Mouse (Mus musculus) leukemia stem cell, adult 10-12 weeks (primary cell): Measurements from ENCODE around the gene Lcn3. TPM values are rescaled to one million over a fixed set of nuclear protein-coding genes. Genes with fewer than 3 reads are reported as not detected.

Source experiments
- polyA plus RNA-seq: library from polyadenylated mRNA; stranded (reverse); fragments of >175 nt; gene quantifications from 2 replicates; pipeline ENCODE4 v1.2.3, GENCODE M21; 2012; ENCODE audit warnings: low replicate concordance

The Lcn3 gene
- polyA plus RNA-seq: not detected in 2 replicates

DNA sequence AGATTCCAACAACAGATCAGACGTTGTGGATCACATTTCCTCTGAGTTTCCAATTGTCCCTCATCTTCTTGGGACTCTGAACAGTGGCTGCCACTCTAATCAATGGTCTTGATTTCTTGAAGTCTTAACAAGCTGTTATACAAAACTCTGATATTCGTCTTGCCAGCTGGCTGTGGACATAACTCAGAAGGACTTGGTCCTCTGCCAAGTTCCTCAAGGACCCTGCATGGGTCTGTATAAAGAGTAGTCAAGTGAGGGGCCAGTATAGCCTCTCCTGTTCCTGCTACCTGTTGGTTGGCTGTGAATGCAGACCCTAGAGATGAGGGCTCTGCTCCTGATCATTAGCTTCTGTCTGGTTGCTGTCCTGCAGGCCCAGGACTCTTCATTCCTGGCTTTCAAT is at the start of gene Lcn3:
Gene Lcn3 (plus strand): TSS at position 301 of the 400 bp plus-strand sequence.

DNA sequence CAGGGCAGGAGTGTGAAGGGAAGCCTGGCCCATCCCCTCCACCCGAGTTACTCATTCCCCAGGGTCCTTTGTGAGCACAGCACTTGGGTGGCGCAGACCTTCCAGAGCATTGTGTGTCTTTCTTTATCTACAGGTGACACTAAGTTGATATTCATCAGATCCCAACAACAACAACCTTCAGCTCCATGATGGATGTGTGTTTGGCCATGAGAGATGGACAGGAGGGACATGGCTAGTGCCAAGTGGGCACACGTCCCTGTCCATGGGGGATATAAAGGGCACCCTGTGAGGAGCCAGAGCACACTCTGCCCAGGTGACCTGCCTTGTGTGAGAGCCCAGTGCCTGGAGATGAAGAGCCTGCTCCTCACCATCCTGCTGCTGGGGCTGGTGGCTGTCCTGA is 28.7 kb upstream of the Lcn3 start, which contains the start of gene Obp2b:
Gene Obp2b (plus strand): TSS at position 301 of the 400 bp plus-strand sequence.

GRCm38 (mm10) chr2:25776717-25777116 is 11.3 kb downstream of the Lcn3 start, which contains the start of gene Lcn11:
TSS of gene Lcn11 (plus strand) at chr2:25777017.

DNA sequence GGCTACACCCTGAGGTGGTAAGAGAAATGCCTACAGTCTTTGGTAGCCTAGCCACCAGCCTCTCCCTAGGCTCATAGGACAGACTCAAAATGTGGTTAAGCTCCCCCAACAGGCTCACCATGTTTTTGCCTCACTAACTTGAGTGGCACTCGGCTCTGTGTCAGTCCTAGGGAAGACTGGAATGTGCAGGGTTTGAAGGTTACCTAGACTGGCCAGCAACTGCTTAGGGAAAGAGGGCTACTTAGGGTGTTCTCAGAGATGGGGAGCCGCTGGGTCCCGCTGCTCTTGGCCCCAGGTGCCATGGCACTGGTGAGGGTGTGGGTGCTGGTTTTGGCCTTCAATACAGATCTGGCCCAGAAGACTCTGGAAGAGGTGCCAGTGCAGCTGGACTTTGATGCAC is 16.6 kb downstream of the Lcn3 start, which contains the start of gene Gm13539:
Gene Gm13539 (plus strand): TSS at position 301 of the 400 bp plus-strand sequence.

GRCm38 (mm10) chr2:25815748-25816147 is 50.4 kb downstream of the Lcn3 start, which contains the start of gene Glt6d1:
TSS of gene Glt6d1 (minus strand) at chr2:25815848.

Other genes starting within 250 kb of the Lcn3 start
- 3.7 and 9.7 TPM in 2 replicates for gene Traf2, start 218.6 kb upstream of the Lcn3 start, polyA plus RNA-seq
- gene Edf1, start 207.7 kb upstream of the Lcn3 start, polyA plus RNA-seq: 336 and 839 TPM in 2 replicates
- 0.48 and 1.4 TPM in 2 replicates for gene Mamdc4, start 190.7 kb upstream of the Lcn3 start, polyA plus RNA-seq
- gene Phpt1, start 190.3 kb upstream of the Lcn3 start, polyA plus RNA-seq: 1.0 and 2.6 TPM in 2 replicates
- 3.0 and 3.9 TPM in 2 replicates for gene Ajm1, start 183.8 kb upstream of the Lcn3 start, polyA plus RNA-seq
- gene Rabl6, start 157.0 kb upstream of the Lcn3 start, polyA plus RNA-seq: 67.9 and 125 TPM in 2 replicates
- gene Ccdc183, start 147.9 kb upstream of the Lcn3 start, polyA plus RNA-seq: not detected in 2 replicates
- 1.6 and 4.4 TPM in 2 replicates for gene Tmem141, start 143.6 kb upstream of the Lcn3 start, polyA plus RNA-seq
- 41.7 and 86.1 TPM in 2 replicates for gene Fcna, start 137.5 kb upstream of the Lcn3 start, polyA plus RNA-seq
- not detected in 2 replicates for gene Lcn8, start 112.4 kb upstream of the Lcn3 start, polyA plus RNA-seq
- gene Lcn5, start 107.6 kb upstream of the Lcn3 start, polyA plus RNA-seq: not detected in 2 replicates
- not detected in 2 replicates for gene Lcn6, start 88.8 kb upstream of the Lcn3 start, polyA plus RNA-seq
- gene Lcn10, start 82.8 kb upstream of the Lcn3 start, polyA plus RNA-seq: not detected in 2 replicates
- not detected in 2 replicates for gene Obp2a, start 65.5 kb upstream of the Lcn3 start, polyA plus RNA-seq
- 22.3 and 63.5 TPM in 2 replicates for gene Bmyc, start 58.8 kb upstream of the Lcn3 start, polyA plus RNA-seq
- gene Obp2b, start 28.6 kb upstream of the Lcn3 start, polyA plus RNA-seq: not detected in 2 replicates
- gene Lcn11, start 11.4 kb downstream of the Lcn3 start, polyA plus RNA-seq: not detected in 2 replicates
- gene Gm13539, start 16.7 kb downstream of the Lcn3 start, polyA plus RNA-seq: not detected in 2 replicates
- not detected in 2 replicates for gene Glt6d1, start 50.3 kb downstream of the Lcn3 start, polyA plus RNA-seq
- gene Lcn9, start 57.6 kb downstream of the Lcn3 start, polyA plus RNA-seq: not detected in 2 replicates
- gene Sohlh1, start 81.7 kb downstream of the Lcn3 start, polyA plus RNA-seq: not detected in 2 replicates
- gene Kcnt1, start 98.2 kb downstream of the Lcn3 start, polyA plus RNA-seq: 0.08 TPM in 1 of 2 replicates, not detected in the other
- gene Camsap1, start 217.7 kb downstream of the Lcn3 start, polyA plus RNA-seq: 4.2 and 12.4 TPM in 2 replicates